Mouse (Mus musculus) stomach, embryonic 15.5 days (tissue): ENCODE results near the gene Ptprn. TPM values are rescaled to one million over a fixed set of nuclear protein-coding genes. Genes with fewer than 3 reads are reported as not detected.
A peak's percentile ranks its signal among the peaks of the same experiment; 100 is the strongest.

Experiments
- ATAC-seq: fragments of 200-750 bp; cut with Nextera tagmentation; 2 replicates; pipeline ENCODE4 v1.8.0; 2017; ENCODE audit warnings: low read depth, moderate number of reproducible peaks, moderate TSS enrichment; ENCODE audit not compliant: insufficient read depth, low FRiP score
- H3K27ac ChIP-seq: fragments of 300-500 bp; sonication (generic); 2 replicates; pipeline ENCODE4 v1.5.1; 2015; ENCODE audit warnings: mild to moderate bottlenecking, inconsistent platforms
- H3K27me3 ChIP-seq: fragments of 300-500 bp; sonication (generic); replicated peaks from 2 replicates; pipeline ENCODE4 v1.6.1; 2015; ENCODE audit warnings: inconsistent platforms
- H3K36me3 ChIP-seq: fragments of 300-500 bp; sonication (generic); 2 replicates; pipeline ENCODE4 v1.6.1; 2015; ENCODE audit warnings: inconsistent platforms
- H3K4me1 ChIP-seq: fragments of 300-500 bp; sonication (generic); 2 replicates; pipeline ENCODE4 v1.6.1; 2015; ENCODE audit warnings: inconsistent platforms
- H3K4me2 ChIP-seq: fragments of 300-500 bp; sonication (generic); 2 replicates; pipeline ENCODE4 v1.6.1; 2015; ENCODE audit warnings: mild to moderate bottlenecking, inconsistent platforms
- H3K4me3 ChIP-seq: fragments of 300-500 bp; sonication (generic); replicated peaks from 2 replicates; pipeline ENCODE4 v1.5.1; 2015; ENCODE audit warnings: inconsistent platforms
- H3K9ac ChIP-seq: fragments of 300-500 bp; sonication (generic); 2 replicates; pipeline ENCODE4 v1.6.1; 2015; ENCODE audit warnings: inconsistent platforms
- H3K9me3 ChIP-seq: fragments of 300-500 bp; sonication (generic); 2 replicates; pipeline ENCODE4 v1.6.1; 2016; ENCODE audit warnings: inconsistent platforms
- WGBS: fragments of 180-500 bp; shearing (Covaris S2); methylation state at CpG from one replicate; pipeline ENCODE4 v1.1.7; 2015; 5-methylcytosine and 5-hydroxymethylcytosine counted together
- polyA plus RNA-seq: library from polyadenylated mRNA; unstranded; fragments of >200 nt; fragmentation: Nextera tagmentation; extraction: Ambion mirVana; gene quantifications from 2 replicates; pipeline ENCODE4 v1.2.1, GENCODE M21; 2015

Gene Ptprn
- polyA plus RNA-seq, 1 experiment from 2014 or later = 2.8 TPM

DNA sequence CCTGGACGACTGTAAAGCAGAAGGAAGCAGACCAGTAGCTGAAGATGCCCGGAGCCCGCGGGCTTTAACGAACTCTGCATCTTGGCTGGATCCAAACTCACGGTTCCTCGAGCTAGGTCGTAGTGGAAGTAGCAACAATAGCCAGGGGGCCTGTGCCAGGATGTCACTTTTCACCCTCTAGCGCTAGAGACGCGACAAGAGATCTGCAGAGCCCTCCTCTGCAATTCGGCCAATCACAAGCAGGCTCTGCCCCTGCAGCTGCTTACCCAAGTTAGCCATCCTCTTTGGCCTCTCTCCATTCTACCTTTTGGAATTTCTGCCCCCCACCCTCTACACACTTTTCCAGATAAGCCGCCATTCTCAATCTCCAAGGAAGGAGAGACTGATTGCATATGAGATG lies 13.9 kb upstream of the Ptprn start, which contains the start of gene Resp18:
Gene Resp18 (minus strand): TSS at position 188 of the 400 bp plus-strand sequence.
- WGBS = 6% methylated on average over 13 of the region's 13 CpGs
- H3K4me2 ChIP-seq = no peak within 1 kb of the TSS
- no peaks in the 10 kb centered on the region for H3K36me3 ChIP-seq
- no peak for ATAC-seq
- no peaks in the 10 kb centered on the region for H3K9me3 ChIP-seq
- H3K27me3 ChIP-seq = peaks cover 17% of the 10 kb centered on the region
- H3K4me1 ChIP-seq = no peaks in the 10 kb centered on the region
- H3K9ac ChIP-seq = no peak within 1 kb of the TSS
- H3K27ac ChIP-seq = no peak within 1 kb of the TSS
- no peak within 1 kb of the TSS for H3K4me3 ChIP-seq

DNA sequence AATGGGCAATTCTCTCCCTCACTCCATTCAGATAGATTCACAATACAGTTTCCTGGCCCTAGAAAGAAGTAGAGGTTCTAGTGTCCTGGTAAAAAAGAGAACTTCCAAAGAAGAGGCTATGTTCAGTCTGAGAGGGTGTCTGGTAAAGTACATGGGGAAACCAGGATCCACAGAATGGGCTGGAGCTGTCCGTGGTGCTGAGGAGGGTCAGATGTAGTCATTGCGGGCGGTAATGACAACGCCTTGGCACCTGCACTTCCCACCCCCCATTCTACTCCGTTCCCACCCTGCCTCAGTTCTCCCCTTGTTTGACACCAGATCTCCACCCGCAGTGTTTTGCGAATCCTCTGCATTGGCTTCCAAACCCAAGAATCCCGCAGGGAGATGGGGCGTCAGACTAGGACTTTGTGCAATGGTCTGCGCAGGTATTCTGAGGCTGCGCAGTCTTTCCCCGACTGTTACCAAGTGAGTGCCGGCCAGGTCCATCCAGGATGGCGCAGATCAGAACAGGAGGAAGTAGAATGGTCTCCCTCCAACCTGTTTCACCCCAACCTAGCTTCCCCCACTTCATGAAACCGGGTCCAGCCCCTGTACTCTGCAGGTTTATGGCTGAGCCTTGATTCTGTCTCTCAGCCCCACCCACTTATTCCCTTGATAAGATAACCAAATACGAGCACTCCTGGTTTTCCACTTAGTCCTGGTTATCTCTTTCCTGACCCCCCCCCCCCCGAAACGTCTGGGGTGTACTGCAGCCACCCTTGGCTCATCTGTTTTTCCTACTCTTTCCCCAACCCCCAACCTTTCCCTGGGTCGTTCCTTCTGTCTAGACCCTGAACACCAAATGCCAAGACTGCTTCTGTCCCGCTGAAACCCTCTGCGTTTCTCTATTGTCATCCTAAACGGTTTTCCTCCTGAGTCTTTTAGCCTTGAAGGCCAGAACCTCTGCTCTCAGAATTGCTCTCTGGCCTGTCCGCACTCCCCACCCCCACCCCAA lies 13.2 kb upstream of the Ptprn start:
- 5% methylated on average over 23 of the region's 23 CpGs for WGBS
- no peak overlapping the region for H3K4me3 ChIP-seq

DNA sequence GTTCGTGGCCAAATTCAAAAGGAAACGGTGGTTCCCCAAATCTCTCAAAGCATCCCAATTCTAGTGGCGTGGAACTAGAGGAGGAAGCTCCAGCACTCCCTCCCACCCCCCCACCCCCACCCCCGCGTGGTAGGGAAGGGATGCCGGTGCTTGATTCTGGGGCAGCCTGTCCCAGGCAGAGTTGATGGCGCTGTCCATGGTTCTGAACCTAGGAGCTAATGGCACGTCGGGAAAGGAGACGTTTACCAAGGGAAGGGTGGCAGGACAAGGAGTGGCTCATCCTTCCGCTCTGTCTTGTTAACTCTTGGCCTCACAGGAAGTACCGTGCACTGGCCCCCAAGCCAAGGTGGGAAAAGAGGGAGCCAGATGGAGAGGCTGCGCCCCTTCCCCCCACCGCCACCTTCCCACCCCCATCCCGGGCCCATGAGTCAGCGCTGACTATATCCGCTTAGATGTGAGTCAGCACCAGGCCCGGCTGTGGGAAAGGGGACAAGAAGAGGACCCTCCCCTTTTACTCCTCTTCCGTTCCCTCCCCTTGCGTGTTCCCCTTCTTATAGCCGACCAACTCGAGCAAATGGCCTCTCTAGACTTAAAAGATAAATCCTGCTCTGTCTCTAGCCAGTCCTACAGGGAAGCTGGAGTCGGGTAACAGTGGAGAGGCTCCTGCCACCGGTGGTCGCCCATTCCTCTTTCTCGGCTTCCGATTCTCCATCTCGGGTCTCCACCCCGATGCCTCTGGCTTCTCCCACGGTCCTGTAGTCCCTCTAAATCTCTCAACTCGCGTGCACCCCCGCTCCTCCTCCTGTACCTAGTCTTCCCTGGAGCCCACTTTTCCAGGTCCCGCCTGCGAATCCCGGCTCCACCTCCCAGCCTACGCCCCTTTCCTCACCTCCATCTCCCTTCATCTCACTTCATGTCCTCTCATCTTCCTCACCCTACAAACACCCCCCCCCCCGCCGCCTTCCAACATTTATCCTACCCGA lies 1.0 kb downstream of the Ptprn start:
- no peaks in the 10 kb centered on the region for H3K9me3 ChIP-seq
- no peak overlapping the region for H3K27ac ChIP-seq
- H3K36me3 ChIP-seq = no peaks in the 10 kb centered on the region
- H3K4me3 ChIP-seq = 0 out of 2 replicates have a peak overlapping the region, but pooled peaks have one; percentile 9
- WGBS = 3% methylated on average over 40 of the region's 40 CpGs
- no peak overlapping the region for H3K9ac ChIP-seq
- ATAC-seq = no peak
- H3K4me2 ChIP-seq = peak overlapping the region; percentile 20; the same call in 1 of the 2 replicates
- H3K27me3 ChIP-seq = peaks cover 40% of the 10 kb centered on the region
- no peaks in the 10 kb centered on the region for H3K4me1 ChIP-seq

More for the DNA sequence above, 13.2 kb upstream of the Ptprn start:
- Histone ChIP-seq H3K4me1 (no peaks in the 10 kb centered on the region), H3K9me3 (no peaks in the 10 kb centered on the region), H3K4me2 (no peak overlapping the region), H3K27me3 (peaks cover 17% of the 10 kb centered on the region), H3K27ac (no peak overlapping the region), H3K9ac (no peak overlapping the region), H3K36me3 (no peaks in the 10 kb centered on the region)
- no peak for ATAC-seq

DNA sequence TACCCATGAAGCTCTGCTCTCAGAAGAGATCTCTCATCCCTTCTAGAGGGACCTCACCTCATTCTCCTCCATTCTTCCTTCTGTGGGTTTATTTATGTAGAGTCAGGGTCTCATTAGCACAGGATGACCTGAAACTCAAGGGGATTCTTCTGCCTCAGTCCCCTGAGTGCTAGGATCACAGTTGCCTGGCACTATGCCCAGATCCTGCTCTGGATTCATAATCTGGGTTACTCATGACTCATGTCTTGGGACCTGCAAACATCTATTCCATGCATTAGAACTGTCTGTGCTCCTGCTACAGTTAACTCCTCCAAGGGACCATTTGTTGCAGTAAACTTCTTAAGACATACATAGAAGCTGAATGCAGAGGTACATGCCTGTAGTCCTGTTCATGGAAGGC lies 3.0 kb downstream of the Ptprn start:
- ATAC-seq = no peak
- H3K4me3 ChIP-seq = no peak overlapping the region
- H3K9ac ChIP-seq = no peak overlapping the region
- H3K9me3 ChIP-seq = no peaks in the 10 kb centered on the region
- no peak overlapping the region for H3K4me2 ChIP-seq
- H3K27me3 ChIP-seq = peaks cover 39% of the 10 kb centered on the region
- H3K36me3 ChIP-seq = no peaks in the 10 kb centered on the region
- H3K27ac ChIP-seq = no peak overlapping the region
- no peaks in the 10 kb centered on the region for H3K4me1 ChIP-seq

DNA sequence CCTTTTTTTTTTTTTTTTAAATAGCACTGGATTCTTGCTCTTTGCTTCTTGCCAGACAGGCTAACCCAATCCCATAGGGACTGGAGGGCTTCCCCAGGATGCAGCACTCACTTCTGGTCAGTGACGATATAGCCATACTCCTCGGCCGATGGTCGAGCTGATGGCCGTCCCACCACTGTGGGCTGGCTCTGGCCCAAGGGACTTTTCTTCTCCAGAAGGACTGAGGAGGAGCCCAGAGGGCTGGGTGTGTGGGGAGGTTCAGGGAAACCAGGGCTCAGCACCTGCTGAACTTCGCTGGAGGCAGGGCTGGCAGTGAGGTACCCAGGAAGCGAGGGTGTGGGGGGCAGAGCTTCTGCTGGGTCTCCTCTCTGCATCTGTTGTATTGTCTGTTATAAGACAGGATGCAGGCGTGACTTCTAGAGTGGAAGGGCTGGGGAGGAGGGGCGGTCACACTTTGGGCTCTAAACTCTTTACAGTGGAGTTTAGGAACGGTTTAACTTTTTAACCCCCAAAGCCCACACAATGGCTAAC lies 8.7 kb downstream of the Ptprn start:
- no peaks in the 10 kb centered on the region for H3K36me3 ChIP-seq
- 53% methylated on average over 10 of the region's 10 CpGs for WGBS
- no peak overlapping the region for H3K4me2 ChIP-seq
- no peaks in the 10 kb centered on the region for H3K9me3 ChIP-seq
- no peak for ATAC-seq
- H3K9ac ChIP-seq = no peak overlapping the region
- no peaks in the 10 kb centered on the region for H3K4me1 ChIP-seq
- no peak overlapping the region for H3K4me3 ChIP-seq
- H3K27me3 ChIP-seq = no peaks in the 10 kb centered on the region
- no peak overlapping the region for H3K27ac ChIP-seq

DNA sequence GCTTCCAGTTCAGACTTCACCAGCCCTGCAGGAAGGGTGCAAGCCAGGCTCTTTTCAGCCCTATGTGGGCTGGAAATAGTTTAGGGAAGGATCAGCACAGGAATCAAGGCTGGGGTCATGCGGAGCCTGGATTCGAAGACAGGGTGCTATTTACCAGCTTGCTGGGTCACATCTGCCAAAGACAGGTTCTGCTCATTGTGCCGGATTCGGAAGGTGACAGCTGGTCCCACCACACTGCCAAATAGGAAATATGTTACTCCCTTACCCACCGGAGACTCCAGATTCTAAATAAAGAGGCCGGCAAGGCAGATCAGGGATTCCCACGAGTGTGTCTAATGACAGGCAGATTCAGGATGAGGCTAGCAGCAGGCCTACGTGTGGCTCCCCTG lies 9.7 kb downstream of the Ptprn start:
- Histone ChIP-seq H3K4me1 (no peaks in the 10 kb centered on the region), H3K4me2 (no peak overlapping the region), H3K4me3 (no peak overlapping the region), H3K27ac (no peak overlapping the region), H3K27me3 (no peaks in the 10 kb centered on the region), H3K9me3 (no peaks in the 10 kb centered on the region), H3K36me3 (no peaks in the 10 kb centered on the region), H3K9ac (no peak overlapping the region)
- ATAC-seq = no peak
- 72% methylated on average over 8 of the region's 8 CpGs for WGBS

DNA sequence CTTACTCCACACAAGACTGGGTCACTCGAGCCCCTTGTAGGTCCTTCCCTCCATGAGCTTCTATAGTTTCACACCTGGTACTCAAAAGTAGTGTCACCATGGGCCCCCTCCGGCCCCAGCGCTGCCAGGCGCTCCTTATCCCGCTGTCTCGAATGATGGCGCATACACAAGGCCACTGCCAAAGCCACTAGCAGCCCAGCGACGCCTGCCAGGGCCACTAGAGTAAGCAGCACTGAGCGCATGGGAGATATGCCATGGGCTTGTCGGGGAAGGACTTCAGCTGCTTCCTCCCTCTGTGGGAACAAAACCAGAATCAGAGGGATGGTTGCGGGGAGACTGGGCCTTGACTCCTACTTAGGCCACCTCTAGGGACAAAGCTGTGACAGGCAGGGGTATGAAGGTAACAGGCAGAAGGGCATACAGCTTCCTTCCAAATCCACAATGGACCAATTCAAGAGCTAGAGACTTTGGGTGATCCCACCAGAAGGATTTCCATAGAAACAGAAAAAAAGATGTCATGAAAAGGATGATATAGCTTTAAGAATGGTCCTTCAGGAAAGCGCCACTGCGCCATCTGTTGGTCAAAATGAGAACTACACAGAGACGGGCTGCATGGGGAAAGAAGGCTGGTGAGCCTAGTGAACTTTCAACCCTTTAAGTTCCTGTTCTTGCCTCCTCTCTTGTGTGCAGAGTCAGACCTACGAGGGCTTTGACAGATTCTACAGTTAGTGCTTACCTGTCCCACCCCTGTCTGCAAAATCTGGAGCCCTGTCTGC lies 10.3 kb downstream of the Ptprn start:
- H3K9ac ChIP-seq = no peak overlapping the region
- H3K36me3 ChIP-seq = no peaks in the 10 kb centered on the region
- ATAC-seq = no peak
- H3K4me1 ChIP-seq = no peaks in the 10 kb centered on the region
- H3K27me3 ChIP-seq = no peaks in the 10 kb centered on the region
- no peaks in the 10 kb centered on the region for H3K9me3 ChIP-seq
- H3K4me3 ChIP-seq = no peak overlapping the region
- H3K4me2 ChIP-seq = no peak overlapping the region
- no peak overlapping the region for H3K27ac ChIP-seq
- WGBS = 64% methylated on average over 16 of the region's 16 CpGs

DNA sequence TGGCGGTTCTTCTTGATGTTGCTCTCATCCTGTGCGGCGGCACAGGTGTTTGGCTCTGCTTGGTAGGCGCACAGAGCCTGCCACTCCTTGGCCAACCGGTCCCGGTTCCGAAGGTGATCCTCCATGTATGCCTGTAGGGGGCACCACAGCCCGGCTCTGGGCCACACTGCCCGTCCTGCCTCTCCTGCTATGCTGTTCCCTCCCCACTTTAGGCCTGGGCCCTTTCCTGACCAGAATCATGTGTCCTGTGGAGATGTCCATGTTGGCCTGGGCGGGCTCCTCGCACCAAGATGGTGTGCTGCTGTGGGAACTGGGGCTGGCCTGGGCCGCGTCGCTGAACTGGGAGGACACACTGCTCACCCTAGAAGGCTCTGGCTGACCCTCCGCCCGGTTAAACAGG lies 11.3 kb downstream of the Ptprn start:
- no peak overlapping the region for H3K27ac ChIP-seq
- no peaks in the 10 kb centered on the region for H3K27me3 ChIP-seq
- H3K9me3 ChIP-seq = no peaks in the 10 kb centered on the region
- H3K4me1 ChIP-seq = peaks cover 6% of the 10 kb centered on the region
- no peaks in the 10 kb centered on the region for H3K36me3 ChIP-seq
- H3K4me2 ChIP-seq = no peak overlapping the region
- H3K4me3 ChIP-seq = no peak overlapping the region
- no peak for ATAC-seq
- 72% methylated on average over 16 of the region's 16 CpGs for WGBS
- no peak overlapping the region for H3K9ac ChIP-seq

DNA sequence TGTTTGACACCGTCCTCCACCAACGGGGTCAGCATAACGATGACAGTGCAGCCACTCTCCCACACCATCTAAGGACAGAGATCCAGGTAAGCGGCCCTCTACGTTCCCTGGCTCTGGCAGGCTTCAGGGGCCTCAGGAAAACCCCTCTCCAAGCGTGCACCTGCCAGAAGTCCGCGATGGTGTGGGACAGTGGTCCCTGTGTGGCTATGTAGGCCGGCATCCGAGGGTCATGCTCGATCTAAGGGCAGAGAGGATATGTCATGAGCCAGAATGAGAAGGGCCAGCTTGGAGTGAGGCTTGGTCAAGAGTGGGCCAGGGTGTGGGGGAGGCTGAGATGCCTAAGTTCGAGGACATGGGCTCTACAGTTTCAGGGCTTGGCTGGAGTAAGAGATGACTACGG lies 12.0 kb downstream of the Ptprn start:
- 67% methylated on average over 13 of the region's 13 CpGs for WGBS
- H3K4me3 ChIP-seq = no peak overlapping the region
- no peak overlapping the region for H3K27ac ChIP-seq
- no peak for ATAC-seq
- H3K9me3 ChIP-seq = no peaks in the 10 kb centered on the region
- H3K4me1 ChIP-seq = peaks cover 13% of the 10 kb centered on the region
- no peak overlapping the region for H3K9ac ChIP-seq
- H3K4me2 ChIP-seq = no peak overlapping the region
- no peaks in the 10 kb centered on the region for H3K36me3 ChIP-seq
- no peaks in the 10 kb centered on the region for H3K27me3 ChIP-seq

DNA sequence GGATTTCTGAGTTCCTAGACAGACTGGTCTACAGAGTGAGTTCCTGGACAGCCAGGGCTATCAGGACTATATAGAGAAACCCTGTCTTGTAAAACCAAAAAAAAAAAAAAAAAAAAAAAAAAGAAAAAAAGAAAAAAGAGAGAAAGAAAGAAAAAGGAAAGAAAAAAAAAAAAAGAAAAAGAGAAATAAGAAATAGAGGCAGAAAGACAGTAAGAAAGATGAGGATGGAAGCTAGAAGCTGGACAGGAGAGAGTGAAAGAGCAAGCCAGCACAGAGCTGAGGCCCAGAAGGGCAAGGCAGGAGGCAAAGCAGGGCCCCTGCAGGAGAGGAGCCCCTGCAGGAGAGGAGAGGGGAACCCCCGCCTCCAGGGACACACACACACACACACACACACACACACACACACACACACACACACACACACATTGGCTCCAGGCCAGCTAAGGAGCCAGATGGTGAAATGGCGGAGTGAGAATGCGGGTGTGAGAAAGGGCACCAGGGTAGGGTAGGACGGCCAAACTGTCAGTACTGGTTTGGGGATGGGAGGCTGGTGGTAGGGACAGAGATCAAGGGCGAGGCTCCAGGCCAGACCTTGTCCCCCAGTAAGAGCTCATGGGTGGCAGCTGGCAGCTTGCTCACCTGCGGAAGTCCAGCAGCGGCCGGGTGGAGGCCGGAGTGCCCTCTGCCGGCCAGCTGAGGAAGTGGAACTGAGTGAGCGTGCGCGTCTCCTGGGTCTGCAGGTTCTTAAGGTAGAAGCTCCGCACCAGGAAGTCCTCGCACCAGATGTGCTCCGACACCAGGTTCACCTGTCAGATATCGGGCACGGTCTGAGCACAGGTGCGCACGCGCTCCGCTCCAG lies 13.0 kb downstream of the Ptprn start:
- Histone ChIP-seq H3K4me2 (peak overlapping the region; percentile 55), H3K36me3 (no peaks in the 10 kb centered on the region), H3K9ac (no peak overlapping the region), H3K27ac (no peak overlapping the region), H3K27me3 (no peaks in the 10 kb centered on the region), H3K9me3 (no peaks in the 10 kb centered on the region), H3K4me3 (peak overlapping the region; percentile 28), H3K4me1 (peaks cover 13% of the 10 kb centered on the region)
- peak; percentile 60 for ATAC-seq
- WGBS = 5% methylated on average over 21 of the region's 22 CpGs
